Mouse (Mus musculus): Measurements from ENCODE around the gene Btaf1.
A peak's percentile ranks its signal among the peaks of the same experiment; 100 is the strongest.

Btaf1 gene

GRCm38 (mm10) chr19:37025839-37026319 lies 100.0 kb downstream of the Btaf1 start:
- DNase-seq, result peak; percentile 67 to 72

DNA sequence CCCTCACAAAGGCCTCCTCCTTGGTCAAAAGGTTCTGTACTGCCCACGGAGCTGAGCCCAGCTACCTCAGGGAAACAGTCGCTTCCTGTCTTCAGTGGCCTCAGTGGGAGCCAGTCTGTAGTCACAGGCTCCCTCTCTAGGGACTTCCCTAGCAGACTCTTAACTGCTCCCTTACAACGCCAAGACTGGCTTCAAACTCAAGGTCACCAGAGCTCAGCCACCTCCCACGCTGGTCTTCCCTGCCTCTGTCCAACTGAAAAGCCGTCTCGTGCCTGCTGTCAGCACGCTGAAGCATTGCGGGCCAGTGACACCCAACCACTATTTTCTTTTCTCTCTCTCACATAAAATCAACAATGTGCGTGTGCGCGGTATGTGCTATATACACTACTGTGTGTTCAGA lies 100.5 kb downstream of the Btaf1 start:
- DNase-seq, result no peak

- no peak for DNase-seq
Measured at GRCm38 (mm10) chr19:37029771-37030170, 103.9 kb downstream of the Btaf1 start.

DNA sequence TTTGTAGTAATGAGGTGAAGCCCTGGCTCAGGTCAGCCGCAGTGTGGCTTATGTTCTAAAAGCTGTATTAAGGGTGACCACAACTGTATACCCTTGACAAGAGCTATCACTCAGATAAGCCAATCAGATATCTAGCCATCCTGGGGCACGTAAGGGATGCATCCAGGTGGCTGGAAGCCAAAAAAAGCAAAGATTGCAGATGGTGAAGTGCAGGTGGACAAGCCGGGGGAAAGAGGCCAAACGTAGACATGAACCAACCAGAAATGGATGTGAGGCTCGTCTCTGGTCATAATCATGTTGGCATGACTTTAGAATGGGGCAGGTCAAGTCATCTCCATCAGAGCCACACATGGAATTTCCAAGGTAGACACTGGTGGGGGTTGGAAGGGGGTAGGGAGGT lies 105.6 kb downstream of the Btaf1 start:
- DNase-seq, result peak; percentile 47 to 56

DNA sequence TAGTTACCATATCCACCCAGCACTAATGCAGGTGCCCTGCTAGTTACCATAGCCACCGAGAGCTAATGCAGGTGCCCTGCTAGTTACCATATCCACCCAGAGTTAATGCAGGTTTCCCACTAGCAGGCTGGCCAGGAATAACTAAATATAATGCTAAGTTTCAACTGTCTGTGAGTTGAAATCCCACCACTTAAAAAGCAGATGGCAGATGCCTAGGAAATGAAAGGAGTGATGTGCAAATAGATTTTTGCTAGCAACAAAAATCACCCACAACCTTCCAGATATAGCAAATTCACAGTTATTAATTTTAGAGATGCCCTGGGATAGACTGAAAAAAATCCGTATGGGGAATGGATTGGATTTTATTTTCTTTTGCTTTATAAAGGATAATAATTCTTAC lies 106.5 kb downstream of the Btaf1 start:
- no peak for DNase-seq

- no peak for DNase-seq
Measured at GRCm38 (mm10) chr19:37040906-37041305, 115.0 kb downstream of the Btaf1 start.

GRCm38 (mm10) chr19:37044431-37044830 lies 118.6 kb downstream of the Btaf1 start:
- no peak for DNase-seq

- no peak for DNase-seq
Measured at GRCm38 (mm10) chr19:37048507-37048906, 122.6 kb downstream of the Btaf1 start.

DNA sequence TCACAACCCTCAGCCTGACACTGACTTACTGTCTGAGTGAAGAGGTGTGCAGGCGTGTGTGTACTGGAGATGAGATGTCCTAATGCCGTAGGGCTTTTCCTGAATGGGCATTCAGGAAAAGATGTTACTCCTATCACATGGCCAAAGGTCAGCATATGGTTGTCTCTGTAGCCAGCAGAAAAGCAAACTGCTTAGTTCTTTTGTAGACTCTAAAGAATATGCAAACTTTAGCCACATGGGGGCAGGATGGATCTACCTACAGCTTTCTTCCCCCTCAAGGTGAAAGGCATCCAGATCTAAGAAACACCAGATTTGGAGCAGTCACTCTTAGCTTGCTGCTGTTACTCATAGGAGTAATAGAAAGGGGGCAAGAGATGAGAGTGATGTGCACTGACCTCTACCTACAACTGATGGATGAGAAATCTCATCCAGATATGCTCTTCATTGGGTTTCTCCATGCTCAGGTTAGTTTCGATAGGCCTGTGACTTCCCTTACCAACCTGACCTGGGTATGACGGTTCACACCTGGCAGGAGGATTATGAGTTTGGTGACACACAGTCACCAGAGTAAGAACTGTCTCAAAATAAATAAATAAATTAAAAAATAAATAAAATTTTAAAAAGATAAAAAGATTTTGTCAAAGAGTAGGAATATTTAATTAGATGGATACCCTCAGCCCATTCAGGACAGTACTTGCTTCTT lies 124.9 kb downstream of the Btaf1 start:
- peak; percentile 82 to 84 for DNase-seq

DNA sequence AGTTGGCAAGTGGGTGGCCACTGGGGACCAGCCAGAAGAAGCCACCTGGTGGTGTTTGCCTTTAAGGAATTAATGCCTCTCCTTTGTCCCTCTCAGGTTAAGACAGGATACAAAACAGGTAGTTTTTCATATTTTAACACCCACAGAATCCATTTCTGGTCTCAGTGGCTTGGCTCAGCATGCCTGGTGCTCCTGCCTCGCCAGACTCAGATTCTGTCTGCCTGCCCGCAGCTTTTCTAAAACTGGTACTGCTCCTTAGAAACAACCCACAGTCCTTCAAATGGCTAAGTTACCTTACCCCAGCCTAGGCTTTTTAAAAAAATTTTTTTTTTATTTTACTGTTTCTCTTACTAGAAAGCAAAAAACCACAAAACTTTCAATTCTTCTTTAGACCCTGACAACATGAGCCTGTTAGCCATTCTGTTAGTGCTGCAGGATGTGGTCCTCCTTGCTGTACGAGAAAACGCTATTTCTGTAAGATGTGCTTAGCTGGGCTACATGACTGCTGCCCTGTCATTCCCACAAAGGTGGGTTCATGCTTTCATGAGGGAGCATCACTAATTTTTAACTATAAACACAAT lies 130.2 kb downstream of the Btaf1 start:
- DNase-seq, result no peak

GRCm38 (mm10) chr19:37057161-37057905 lies 131.5 kb downstream of the Btaf1 start:
- no peak for DNase-seq

DNA sequence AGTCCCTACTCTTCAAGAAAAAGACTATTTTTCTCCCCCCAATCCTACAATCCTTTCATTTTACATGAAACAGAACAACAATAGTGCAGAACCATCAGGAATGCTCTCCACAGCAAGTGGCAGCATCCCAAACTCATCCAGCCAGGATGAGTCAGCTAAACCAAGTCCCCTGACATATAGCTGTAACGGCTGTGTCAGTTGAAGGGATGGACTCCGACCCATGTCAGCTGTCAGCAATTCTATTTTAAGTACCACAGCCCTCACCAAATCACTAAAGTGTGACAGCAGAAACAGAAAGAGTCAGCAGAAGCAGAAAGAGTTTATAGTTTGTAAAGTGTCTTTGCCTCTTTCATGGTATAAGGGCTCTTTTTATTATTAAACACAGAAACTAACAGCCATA lies 133.7 kb downstream of the Btaf1 start:
- DNase-seq, result peak; percentile 62 to 73

DNA sequence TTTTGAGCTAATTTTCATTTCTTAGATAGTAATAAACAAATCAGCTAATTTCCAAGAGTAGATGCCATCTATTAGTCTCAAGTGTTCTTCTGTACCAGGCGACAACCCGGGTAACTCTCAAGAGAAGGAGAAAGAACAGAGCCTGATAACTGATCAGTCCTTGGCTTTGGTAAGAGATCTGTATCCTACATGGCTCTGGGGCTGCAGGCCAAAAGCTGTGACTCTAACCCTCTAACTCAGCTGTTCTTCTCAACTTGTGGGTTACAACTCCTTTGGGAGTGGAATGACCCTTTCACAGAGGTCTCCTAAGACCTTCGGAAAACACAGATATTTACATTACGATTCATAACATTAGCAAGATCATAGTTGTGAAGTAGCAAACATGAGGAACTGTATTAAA lies 134.2 kb downstream of the Btaf1 start:
- no peak for DNase-seq

All from cerebellum, adult 18-20 months (tissue).